Mouse (Mus musculus) spleen, adult 10 weeks (tissue): ENCODE data around the gene Paxip1. TPM values are rescaled to one million over a fixed set of nuclear protein-coding genes. Genes with fewer than 3 reads are reported as not detected.

Experiments used
- polyA plus RNA-seq: library from polyadenylated mRNA; stranded (reverse); fragments of 350-450 nt; fragmentation: Illumina TruSeq; extraction: RNeasy Lipid Tissue Mini Kit (QIAGEN cat#74804); gene quantifications from one replicate; pipeline ENCODE4 v1.2.3, GENCODE M21; 2015; ENCODE audit warnings: low replicate concordance; ENCODE audit not compliant: insufficient read depth

The Paxip1 gene
- 31.4 TPM for polyA plus RNA-seq

GRCm38 (mm10) chr5:27791303-27792172 lies at the start of gene Paxip1:
Gene Paxip1 (minus strand): TSS chr5:27791691.

Other genes starting within 250 kb of the Paxip1 start
- not detected for gene Htr5a, start 50.5 kb upstream of the Paxip1 start, polyA plus RNA-seq